Mouse (Mus musculus) MEL (cell line): ENCODE measurements at regions not wholly inside any gene's neighbourhood (a gene's known extent, or its start where the extent isn't known, plus 50 kb on each side); places are given as distances from the start of the nearest gene placed in this dataset.

Experiments used
- DNase-seq: peaks from one replicate; pipeline ENCODE4 v3.0.0; 2011; ENCODE audit warnings: low read depth, low spot score
- H3K27ac ChIP-seq: 2 replicates; pipeline ENCODE4 v1.5.1; 2012; ENCODE audit warnings: low read depth, mild to moderate bottlenecking, control low read depth, low read length, moderate library complexity; ENCODE audit not compliant: control insufficient read depth
- H3K27me3 ChIP-seq, 2 experiments: fragments of 150-350 bp in 1 of 2; sonication (generic) in 1 of 2; 2 replicates each; pipeline ENCODE4 v1.6.1; 2012; ENCODE audit warnings: low read length in 2 of 2, mild to moderate bottlenecking in 2 of 2, improper control_type of control experiment in 1 of 2, moderate library complexity in 1 of 2; ENCODE audit not compliant: insufficient read depth in 2 of 2, control insufficient read depth in 1 of 2
- H3K36me3 ChIP-seq, 2 experiments: 2 replicates each; pipeline ENCODE4 v1.6.1; 2012 to 2014; ENCODE audit warnings: low read length in 2 of 2, improper control_type of control experiment in 1 of 2, inconsistent platforms in 1 of 2, mild to moderate bottlenecking in 1 of 2; ENCODE audit not compliant: insufficient read depth in 2 of 2, control insufficient read depth in 1 of 2
- H3K4me1 ChIP-seq, 2 experiments: fragments of 150-350 bp in 1 of 2; sonication (generic) in 1 of 2; 2 replicates each; pipeline ENCODE4 v1.6.1; 2012; ENCODE audit warnings: low read length in 2 of 2, improper control_type of control experiment in 1 of 2, mild to moderate bottlenecking in 1 of 2; ENCODE audit not compliant: insufficient read depth in 2 of 2, control insufficient read depth in 1 of 2
- H3K4me3 ChIP-seq, 2 experiments: fragments of 150-350 bp in 1 of 2; sonication (generic) in 1 of 2; 2 replicates each; pipeline ENCODE4 v1.5.1; 2012; ENCODE audit warnings: low read depth in 2 of 2, low read length in 2 of 2, mild to moderate bottlenecking in 2 of 2, moderate library complexity in 2 of 2, control low read depth in 1 of 2, improper control_type of control experiment in 1 of 2; ENCODE audit not compliant: control insufficient read depth in 1 of 2, insufficient read depth in 1 of 2
- H3K79me2 ChIP-seq: 2 replicates; pipeline ENCODE4 v1.6.1; 2012; ENCODE audit warnings: mild to moderate bottlenecking, low read length, moderate library complexity; ENCODE audit not compliant: control insufficient read depth, poor library complexity, insufficient read depth
- H3K9ac ChIP-seq: 2 replicates; pipeline ENCODE4 v1.6.1; 2012; ENCODE audit warnings: low read depth, mild to moderate bottlenecking, control low read depth, low read length, moderate library complexity; ENCODE audit not compliant: control insufficient read depth, poor library complexity, severe bottlenecking
- H3K9me3 ChIP-seq: fragments of 150-350 bp; sonication (generic); replicated peaks from 2 replicates; pipeline ENCODE4 v1.6.1; 2012; ENCODE audit warnings: mild to moderate bottlenecking, low read length, improper control_type of control experiment, moderate library complexity; ENCODE audit not compliant: insufficient read depth
- BHLHE40 ChIP-seq: IDR thresholded peaks from 2 replicates; pipeline ENCODE4 v1.6.1; 2012; ENCODE audit warnings: low read depth, mild to moderate bottlenecking, inconsistent platforms, low read length, improper control_type of control experiment, borderline replicate concordance
- CHD2 ChIP-seq: IDR thresholded peaks from 2 replicates; pipeline ENCODE4 v1.6.1; 2011; ENCODE audit warnings: low read length, improper control_type of control experiment
- CTCF ChIP-seq, 3 experiments: IDR thresholded peaks in 2 of 3; conservative IDR thresholded peaks in 1 of 3; 2 replicates each; pipeline ENCODE4 v1.5.1; 2011 to 2012; ENCODE audit warnings: low read length in 3 of 3, low read depth in 2 of 3, mild to moderate bottlenecking in 2 of 3, improper control_type of control experiment in 1 of 3, inconsistent platforms in 1 of 3, mixed read lengths in 1 of 3, moderate library complexity in 1 of 3; ENCODE audit not compliant: control insufficient read depth in 1 of 3, insufficient read depth in 1 of 3, poor library complexity in 1 of 3, severe bottlenecking in 1 of 3
- ETS1 ChIP-seq: IDR thresholded peaks from 2 replicates; pipeline ENCODE4 v1.6.1; 2012; ENCODE audit warnings: low read depth, mild to moderate bottlenecking, inconsistent platforms, low read length, improper control_type of control experiment, moderate library complexity
- HCFC1 ChIP-seq: IDR thresholded peaks from 2 replicates; pipeline ENCODE4 v1.6.1; 2012; ENCODE audit warnings: low read depth, mild to moderate bottlenecking, inconsistent platforms, low read length, improper control_type of control experiment, moderate library complexity
- JUND ChIP-seq: IDR thresholded peaks from 2 replicates; pipeline ENCODE4 v1.6.1; 2011; ENCODE audit warnings: low read depth, mild to moderate bottlenecking, improper control_type of control experiment, low read length
- MAZ ChIP-seq: IDR thresholded peaks from 2 replicates; pipeline ENCODE4 v1.6.1; 2012; ENCODE audit warnings: low read depth, mild to moderate bottlenecking, inconsistent platforms, low read length, improper control_type of control experiment
- MEF2A ChIP-seq: IDR thresholded peaks from 2 replicates; pipeline ENCODE4 v1.6.1; 2014; ENCODE audit warnings: low read depth, mild to moderate bottlenecking, inconsistent platforms, low read length, improper control_type of control experiment; ENCODE audit not compliant: poor library complexity, insufficient replicate concordance, severe bottlenecking; ENCODE audit errors: extremely low read depth
- MYB ChIP-seq: IDR thresholded peaks from 2 replicates; pipeline ENCODE4 v1.6.1; 2011; ENCODE audit warnings: mild to moderate bottlenecking, low read depth, low read length, improper control_type of control experiment
- MYC ChIP-seq: IDR thresholded peaks from 2 replicates; pipeline ENCODE4 v1.6.1; 2011; ENCODE audit warnings: low read depth, mild to moderate bottlenecking, low read length, improper control_type of control experiment, moderate library complexity
- NELFE ChIP-seq: IDR thresholded peaks from 2 replicates; pipeline ENCODE4 v1.6.1; 2011; ENCODE audit warnings: low read depth, low read length, improper control_type of control experiment
- POLR2AphosphoS5 ChIP-seq: IDR thresholded peaks from 2 replicates; pipeline ENCODE4 v1.6.1; 2012; ENCODE audit warnings: low read depth, borderline replicate concordance, mild to moderate bottlenecking, inconsistent platforms, low read length, moderate library complexity, mixed read lengths
- SIN3A ChIP-seq: IDR thresholded peaks from 2 replicates; pipeline ENCODE4 v1.6.1; 2012; ENCODE audit warnings: low read length, improper control_type of control experiment, inconsistent platforms
- TAL1 ChIP-seq: IDR thresholded peaks from 2 replicates; pipeline ENCODE4 v1.6.1; 2012; ENCODE audit warnings: mild to moderate bottlenecking, inconsistent platforms, low read length, moderate library complexity, mixed read lengths
- TBP ChIP-seq: IDR thresholded peaks from 2 replicates; pipeline ENCODE4 v1.8.0; 2011; ENCODE audit warnings: low read depth, low read length, improper control_type of control experiment
- TCF12 ChIP-seq: IDR thresholded peaks from 2 replicates; pipeline ENCODE4 v1.6.1; 2014; ENCODE audit warnings: low read depth, mild to moderate bottlenecking, inconsistent platforms, low read length, improper control_type of control experiment, moderate library complexity
- USF2 ChIP-seq, 2 experiments: IDR thresholded peaks; 2 replicates each; pipeline ENCODE4 v1.6.1; 2011 to 2012; ENCODE audit warnings: improper control_type of control experiment in 2 of 2, low read length in 2 of 2, borderline replicate concordance in 1 of 2, inconsistent platforms in 1 of 2, low read depth in 1 of 2, mild to moderate bottlenecking in 1 of 2; ENCODE audit not compliant: insufficient read depth in 1 of 2
- ZC3H11A ChIP-seq: IDR thresholded peaks from 2 replicates; pipeline ENCODE4 v1.6.1; 2012; ENCODE audit warnings: low read depth, mild to moderate bottlenecking, inconsistent platforms, low read length, improper control_type of control experiment
- ZKSCAN1 ChIP-seq: IDR thresholded peaks from 2 replicates; pipeline ENCODE4 v1.6.1; 2012; ENCODE audit warnings: low read depth, mild to moderate bottlenecking, inconsistent platforms, low read length, improper control_type of control experiment, moderate library complexity
- ZMIZ1 ChIP-seq: IDR thresholded peaks from 2 replicates; pipeline ENCODE4 v1.6.1; 2012; ENCODE audit warnings: low read depth, mild to moderate bottlenecking, inconsistent platforms, low read length, improper control_type of control experiment, moderate library complexity

DNA sequence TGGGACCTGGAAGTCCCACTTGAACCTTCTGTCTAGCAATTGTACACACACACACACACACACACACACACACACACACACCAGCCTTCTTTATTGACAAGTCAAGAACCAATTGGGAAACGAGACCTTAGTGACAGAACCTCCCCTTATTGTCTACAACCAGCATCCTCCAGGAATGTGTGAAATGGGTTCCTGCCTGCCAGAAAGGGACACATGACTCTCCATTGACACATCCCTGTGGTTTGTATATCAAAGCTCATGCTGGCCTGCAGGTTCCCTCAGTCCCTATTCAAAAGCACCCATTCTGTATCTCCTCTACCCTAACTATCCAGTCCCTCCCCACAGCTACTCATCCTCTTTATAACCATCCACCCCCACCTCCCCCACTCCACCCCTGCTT, 202.4 kb downstream of the Xxylt1 start:
- TF ChIP-seq ETS1 (no peak), USF2 (IDR thresholded peaks at IDR 0.05; ENCODE audit: borderline replicate concordance in 1 of 2, insufficient read depth in 1 of 2, low read depth in 1 of 2, low read length in 2 of 2) (no peak), MYC (no peak), CHD2 (no peak), ZKSCAN1 (no peak), POLR2AphosphoS5 (no peak), MEF2A (no peak), MYB (no peak), SIN3A (no peak), ZC3H11A (no peak), HCFC1 (no peak), TAL1 (no peak), JUND (no peak), NELFE (no peak), TBP (no peak), TCF12 (no peak), MAZ (no peak)
- no peak overlapping the region for H3K9ac ChIP-seq
- no peak for DNase-seq
- H3K4me3 ChIP-seq = no peak overlapping the region
- H3K27ac ChIP-seq = no peak overlapping the region
- H3K9me3 ChIP-seq = no peaks in the 10 kb centered on the region
- H3K36me3 ChIP-seq = no peaks in the 10 kb centered on the region
- no peaks in the 10 kb centered on the region for H3K79me2 ChIP-seq
- H3K4me1 ChIP-seq = peaks cover 0 to 2% of the 10 kb centered on the region in 2 experiments; a peak in 1 of 4 replicates
- no peaks in the 10 kb centered on the region; a peak in 2 of 4 replicates for H3K27me3 ChIP-seq

DNA sequence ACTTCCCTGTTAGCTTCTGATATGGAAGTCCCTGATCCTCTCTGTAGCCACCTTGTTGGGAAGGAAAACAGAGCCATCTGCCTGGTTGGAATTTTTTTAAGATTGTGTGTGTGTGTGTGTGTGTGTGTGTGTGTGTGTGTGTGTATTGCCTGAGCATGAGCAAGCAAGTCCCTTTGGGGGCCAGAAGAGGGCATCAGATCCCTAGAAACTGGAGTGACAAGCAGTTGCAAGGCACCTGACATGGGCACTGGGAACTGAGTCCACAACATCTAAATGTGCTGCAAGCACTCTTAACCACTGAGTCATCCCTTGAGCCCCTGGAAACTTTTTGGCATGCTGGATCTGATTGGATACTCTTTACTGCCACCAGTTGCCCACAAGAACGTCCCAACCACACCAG, 201.4 kb downstream of the Xxylt1 start:
- Histone ChIP-seq H3K9me3 (no peaks in the 10 kb centered on the region), H3K27ac (no peak overlapping the region), H3K4me1 (no peaks in the 10 kb centered on the region), H3K36me3 (no peaks in the 10 kb centered on the region), H3K4me3 (no peak overlapping the region), H3K79me2 (no peaks in the 10 kb centered on the region), H3K27me3 (peaks cover 3 to 5% of the 10 kb centered on the region in 2 experiments; a peak in 3 of 4 replicates), H3K9ac (no peak overlapping the region)
- no peak for DNase-seq
- TF ChIP-seq BHLHE40 (no peak), CTCF (IDR thresholded peaks at IDR 0.05 in 2 of 3, conservative IDR thresholded peaks at IDR 0.05 in 1 of 3; ENCODE audit: control insufficient read depth in 1 of 3, insufficient read depth in 1 of 3, low read depth in 2 of 3, low read length in 3 of 3, poor library complexity in 1 of 3, severe bottlenecking in 1 of 3) (no peak; a peak in 1 of 6 replicates), JUND (no peak), HCFC1 (no peak), SIN3A (no peak), ZMIZ1 (no peak)
